In genomic region chr4:133196136-133196535, GRCm38 (mm10) we compare ENCODE assay signal across 15 mouse cellular contexts. TPM values are rescaled to one million over a fixed set of nuclear protein-coding genes. Genes with fewer than 3 reads are reported as not detected.
DNase-seq lines count a peak whose midpoint lies in the region; ATAC-seq and TF ChIP-seq lines count a peak whose summit lies in the region.
"Had no signal": no experiment of that assay in that cellular context is flagged by ENCODE, and none has a peak within 500 bp of the region (broad histone marks: within the 10 kb centered on the region; RNA-seq: fewer than 3 reads in every experiment).

No protein-coding gene starts in this region.

- H3K4me1 ChIP-seq in liver, postnatal 0 days (ENCODE audit: insufficient read depth) = peaks cover 25% of the 10 kb centered on the region
- peaks cover 34% of the 10 kb centered on the region for H3K4me1 ChIP-seq in liver, embryonic 12.5 days
- H3K4me1 ChIP-seq in forebrain, embryonic 15.5 days = peaks cover 50% of the 10 kb centered on the region
- peaks cover 52% of the 10 kb centered on the region for H3K4me1 ChIP-seq in midbrain, embryonic 12.5 days

- no peaks in the 10 kb centered on the region for H3K27me3 ChIP-seq in liver, postnatal 0 days (ENCODE audit: insufficient read depth, low read length)
- no peaks in the 10 kb centered on the region for H3K27me3 ChIP-seq in liver, embryonic 12.5 days (replicated peaks)
- H3K27me3 ChIP-seq in forebrain, embryonic 15.5 days = no peaks in the 10 kb centered on the region
- H3K27me3 ChIP-seq in midbrain, embryonic 12.5 days = no peaks in the 10 kb centered on the region

- ATAC-seq in liver, postnatal 0 days = no peak
- ATAC-seq in liver, embryonic 12.5 days = no peak
- no peak for ATAC-seq in forebrain, embryonic 15.5 days (replicated peaks)
- no peak for ATAC-seq in midbrain, embryonic 12.5 days (ENCODE audit: low FRiP score, low read depth)

- 74% methylated on average over 2 of the region's 2 CpGs for WGBS in liver, postnatal 0 days (ENCODE audit: insufficient replicate concordance)
- 62% methylated on average over 2 of the region's 2 CpGs for WGBS in liver, embryonic 12.5 days (ENCODE audit: insufficient replicate concordance)
- WGBS in forebrain, embryonic 15.5 days = 87% methylated on average over 2 of the region's 2 CpGs
- 87% methylated on average over 2 of the region's 2 CpGs for WGBS in midbrain, embryonic 12.5 days

- TF ChIP-seq EP300 in liver, postnatal 0 days (IDR thresholded peaks at IDR 0.05; ENCODE audit: low read depth) = no peak

- DNase-seq in heart, adult 11 months = peak; percentile 88
- DNase-seq in heart, postnatal 25 days (ENCODE audit: low spot score) = no peak
- DNase-seq in liver, postnatal 0 days = no peak
- no peak for DNase-seq in cerebellum, postnatal 10 days
- no peak for DNase-seq in left cerebral cortex, postnatal 4 days
- DNase-seq: cerebellum, adult 18-20 months; heart, adult 2 months; layer of hippocampus, adult 9-11 months; lung, postnatal 14 days had no signal

- 0 out of 2 replicates have a peak overlapping the region, but pooled peaks have one; percentile 3 for H3K27ac ChIP-seq in liver, postnatal 0 days (ENCODE audit: low read depth)
- no peak overlapping the region for H3K27ac ChIP-seq in liver, embryonic 12.5 days
- H3K27ac ChIP-seq in forebrain, embryonic 15.5 days (replicated peaks) = peak overlapping the region; percentile 85
- H3K27ac ChIP-seq in midbrain, embryonic 12.5 days (replicated peaks) = peak overlapping the region; percentile 82; the same call in 1 of the 2 replicates
- H3K27ac ChIP-seq: heart, adult 2 months had no signal

- no peaks in the 10 kb centered on the region for H3K9me3 ChIP-seq in liver, postnatal 0 days (ENCODE audit: low read length)
- H3K9me3 ChIP-seq in liver, embryonic 12.5 days (replicated peaks) = no peaks in the 10 kb centered on the region
- no peaks in the 10 kb centered on the region for H3K9me3 ChIP-seq in forebrain, embryonic 15.5 days
- H3K9me3 ChIP-seq in midbrain, embryonic 12.5 days = no peaks in the 10 kb centered on the region
- H3K9me3 ChIP-seq: G1E had no signal

- no peak overlapping the region for H3K4me2 ChIP-seq in liver, postnatal 0 days (ENCODE audit: low read depth, low read length)
- no peak overlapping the region for H3K4me2 ChIP-seq in liver, embryonic 12.5 days
- H3K4me2 ChIP-seq in forebrain, embryonic 15.5 days (replicated peaks) = no peak overlapping the region
- no peak overlapping the region for H3K4me2 ChIP-seq in midbrain, embryonic 12.5 days (replicated peaks)

- TF ChIP-seq CTCF in liver, postnatal 0 days (IDR thresholded peaks at IDR 0.05; ENCODE audit: low read depth) = no peak

- H3K4me3 ChIP-seq in liver, postnatal 0 days (ENCODE audit: low read depth, low read length) = no peak overlapping the region
- H3K4me3 ChIP-seq in liver, embryonic 12.5 days = no peak overlapping the region
- H3K4me3 ChIP-seq in forebrain, embryonic 15.5 days = no peak overlapping the region
- H3K4me3 ChIP-seq in midbrain, embryonic 12.5 days = no peak overlapping the region
- H3K4me3 ChIP-seq: heart, adult 2 months had no signal

- intact Hi-C loops in heart, postnatal 25 days (cut with DNase I) = loop anchor here (5.0 kb wide), 1 partner anchor 134 kb away; no protein-coding TSS in a partner anchor
- intact Hi-C loops in left cerebral cortex, postnatal 4 days (cut with DNase I) = no loop called here

- peaks cover 53% of the 10 kb centered on the region for H3K36me3 ChIP-seq in liver, postnatal 0 days (replicated peaks; ENCODE audit: insufficient read depth, low read length)
- peaks cover 67% of the 10 kb centered on the region for H3K36me3 ChIP-seq in liver, embryonic 12.5 days
- H3K36me3 ChIP-seq in forebrain, embryonic 15.5 days = peaks cover 30% of the 10 kb centered on the region
- H3K36me3 ChIP-seq in midbrain, embryonic 12.5 days = peaks cover 46% of the 10 kb centered on the region

- H3K9ac ChIP-seq in liver, postnatal 0 days (replicated peaks) = no peak overlapping the region
- H3K9ac ChIP-seq in liver, embryonic 12.5 days = no peak overlapping the region
- H3K9ac ChIP-seq in forebrain, embryonic 15.5 days (replicated peaks) = no peak overlapping the region
- no peak overlapping the region for H3K9ac ChIP-seq in midbrain, embryonic 12.5 days (replicated peaks)

RNA-seq across cellular contexts. Expression of gene Cd164l2, which starts 15.8 kb away (rescaled TPM):
- total RNA-seq in heart, postnatal 25 days (2021) = under 1 TPM in 1 of 2 experiments, not detected in 1; 0.53 TPM
- polyA plus RNA-seq in liver, postnatal 0 days (2015; fragmentation: Nextera tagmentation; extraction: Ambion mirVana) = 0.25 and 0.39 TPM in 2 replicates
- 0.12 and 0.26 TPM in 2 replicates for polyA plus RNA-seq in liver, embryonic 12.5 days (2016; fragmentation: Nextera tagmentation; extraction: Ambion mirVana)
- polyA plus RNA-seq in forebrain, embryonic 15.5 days (2015; fragmentation: Nextera tagmentation; extraction: Ambion mirVana) = 0.38 and 0.87 TPM in 2 replicates
- polyA plus RNA-seq in midbrain, embryonic 12.5 days (2016; fragmentation: Nextera tagmentation; extraction: Ambion mirVana) = 0.24 and 0.47 TPM in 2 replicates
- total RNA-seq in left cerebral cortex, postnatal 4 days (2021) = 1 to 10 TPM in 1 of 2 experiments, under 1 TPM in 1; 0.72 to 1.8 TPM
- total RNA-seq: G1E; heart, adult 2 months; liver, adult 2 months had no signal
- polyA plus RNA-seq: G1E; liver, adult 2 months had no signal

RNA-seq across cellular contexts. Expression of gene Gpr3, which starts 16.2 kb away (rescaled TPM):
- total RNA-seq in heart, postnatal 25 days (2021) = under 1 TPM in 1 of 2 experiments, not detected in 1; 0.22 TPM
- not detected in 2 replicates for polyA plus RNA-seq in liver, postnatal 0 days (2015; fragmentation: Nextera tagmentation; extraction: Ambion mirVana)
- polyA plus RNA-seq in liver, embryonic 12.5 days (2016; fragmentation: Nextera tagmentation; extraction: Ambion mirVana) = not detected in 2 replicates
- 0.48 and 0.55 TPM in 2 replicates for polyA plus RNA-seq in forebrain, embryonic 15.5 days (2015; fragmentation: Nextera tagmentation; extraction: Ambion mirVana)
- 0.22 and 0.40 TPM in 2 replicates for polyA plus RNA-seq in midbrain, embryonic 12.5 days (2016; fragmentation: Nextera tagmentation; extraction: Ambion mirVana)
- total RNA-seq in left cerebral cortex, postnatal 4 days (2021) = 1 to 10 TPM; 2.0 to 2.1 TPM
- total RNA-seq: liver, adult 2 months had no signal
- polyA plus RNA-seq: intestine, embryonic 14.5 days; liver, adult 2 months had no signal

RNA-seq across cellular contexts. Expression of gene Map3k6, which starts 44.5 kb away (rescaled TPM):
- total RNA-seq in heart, postnatal 25 days (2021) = 10 to 100 TPM; 10.8 to 20.1 TPM
- 1.2 and 1.3 TPM in 2 replicates for polyA plus RNA-seq in liver, postnatal 0 days (2015; fragmentation: Nextera tagmentation; extraction: Ambion mirVana)
- polyA plus RNA-seq in liver, embryonic 12.5 days (2016; fragmentation: Nextera tagmentation; extraction: Ambion mirVana) = 2.8 and 3.6 TPM in 2 replicates
- polyA plus RNA-seq in forebrain, embryonic 15.5 days (2015; fragmentation: Nextera tagmentation; extraction: Ambion mirVana) = 1.7 and 1.8 TPM in 2 replicates
- polyA plus RNA-seq in midbrain, embryonic 12.5 days (2016; fragmentation: Nextera tagmentation; extraction: Ambion mirVana) = 1.9 and 2.8 TPM in 2 replicates
- 1 to 10 TPM; 3.0 to 3.3 TPM for total RNA-seq in left cerebral cortex, postnatal 4 days (2021)
